Mouse (Mus musculus) myocyte (in vitro differentiated cells): ENCODE data around the gene Lyst. TPM values are rescaled to one million over a fixed set of nuclear protein-coding genes. Genes with fewer than 3 reads are reported as not detected.

Experiments used
- H3K27me3 ChIP-seq: one replicate; pipeline ENCODE4 v1.6.1; 2011; ENCODE audit not compliant: control insufficient read depth, insufficient read depth, insufficient read length
- H3K36me3 ChIP-seq: one replicate; pipeline ENCODE4 v1.6.1; 2011; ENCODE audit not compliant: control insufficient read depth, insufficient read depth
- H3K4me2 ChIP-seq: one replicate; pipeline ENCODE4 v1.6.1; 2011; ENCODE audit warnings: low read depth, control low read depth
- H3K4me3 ChIP-seq: one replicate; pipeline ENCODE4 v1.5.1; 2011; ENCODE audit warnings: mild to moderate bottlenecking, control low read depth, moderate library complexity
- H3K79me2 ChIP-seq: one replicate; pipeline ENCODE4 v1.6.1; 2011; ENCODE audit not compliant: control insufficient read depth, insufficient read depth
- H3ac ChIP-seq: one replicate; pipeline ENCODE4 v1.6.1; 2011; ENCODE audit not compliant: control insufficient read depth, insufficient read length
- CEBPB ChIP-seq: IDR thresholded peaks from 2 replicates; pipeline ENCODE4 v1.6.1; 2011; ENCODE audit warnings: mild to moderate bottlenecking, moderate library complexity; ENCODE audit not compliant: poor library complexity, insufficient read depth, severe bottlenecking
- E2F4 ChIP-seq: IDR thresholded peaks from one replicate; pipeline ENCODE4 v1.6.1; 2011; ENCODE audit warnings: mild to moderate bottlenecking, control low read depth, moderate library complexity; ENCODE audit not compliant: insufficient read depth
- MAX ChIP-seq: IDR thresholded peaks from one replicate; pipeline ENCODE4 v1.6.1; 2011; ENCODE audit warnings: low read depth, mild to moderate bottlenecking, control low read depth
- MYOD1 ChIP-seq, 3 experiments: IDR thresholded peaks; one replicate each; pipeline ENCODE4 v1.6.1; 2011; ENCODE audit warnings: control low read depth in 2 of 3, low read depth in 2 of 3, mild to moderate bottlenecking in 2 of 3, moderate library complexity in 1 of 3; ENCODE audit not compliant: insufficient read length in 2 of 3, control insufficient read depth in 1 of 3
- MYOG ChIP-seq, 3 experiments: IDR thresholded peaks; one replicate each; pipeline ENCODE4 v1.6.1; 2011; ENCODE audit warnings: control low read depth in 2 of 3, low read depth in 2 of 3, mild to moderate bottlenecking in 2 of 3; ENCODE audit not compliant: insufficient read length in 2 of 3, control insufficient read depth in 1 of 3, insufficient read depth in 1 of 3
- POLR2A ChIP-seq: IDR thresholded peaks from one replicate; pipeline ENCODE4 v1.6.1; 2011; ENCODE audit warnings: low read depth, mild to moderate bottlenecking, control low read depth, moderate library complexity; ENCODE audit not compliant: insufficient read length
- POLR2AphosphoS2 ChIP-seq: IDR thresholded peaks from one replicate; pipeline ENCODE4 v1.6.1; 2011; ENCODE audit warnings: low read depth, control low read depth; ENCODE audit not compliant: insufficient read length
- REST ChIP-seq: IDR thresholded peaks from one replicate; pipeline ENCODE4 v1.6.1; 2011; ENCODE audit warnings: mild to moderate bottlenecking, control low read depth, moderate library complexity; ENCODE audit not compliant: insufficient read depth, insufficient read length
- SRF ChIP-seq: IDR thresholded peaks from one replicate; pipeline ENCODE4 v1.6.1; 2011; ENCODE audit warnings: low read depth; ENCODE audit not compliant: control insufficient read depth, insufficient read length
- TCF12 ChIP-seq: IDR thresholded peaks from one replicate; pipeline ENCODE4 v1.6.1; 2011; ENCODE audit warnings: mild to moderate bottlenecking, control low read depth; ENCODE audit not compliant: poor library complexity, insufficient read depth, severe bottlenecking
- TCF3 ChIP-seq: IDR thresholded peaks from one replicate; pipeline ENCODE4 v1.6.1; 2011; ENCODE audit warnings: low read depth, control low read depth; ENCODE audit not compliant: insufficient read length
- USF1 ChIP-seq: IDR thresholded peaks from one replicate; pipeline ENCODE4 v1.6.1; 2011; ENCODE audit warnings: low read depth, mild to moderate bottlenecking, control low read depth, moderate library complexity
- polyA plus RNA-seq: library from polyadenylated mRNA; unstranded; fragments of >200 nt; fragmentation: generic; extraction: Trizol; gene quantifications from one replicate; pipeline ENCODE4 v1.2.1, GENCODE M21; 2012; ENCODE audit warnings: missing spikeins

Gene Lyst
- polyA plus RNA-seq, 1 experiment, result 3.6 TPM

DNA sequence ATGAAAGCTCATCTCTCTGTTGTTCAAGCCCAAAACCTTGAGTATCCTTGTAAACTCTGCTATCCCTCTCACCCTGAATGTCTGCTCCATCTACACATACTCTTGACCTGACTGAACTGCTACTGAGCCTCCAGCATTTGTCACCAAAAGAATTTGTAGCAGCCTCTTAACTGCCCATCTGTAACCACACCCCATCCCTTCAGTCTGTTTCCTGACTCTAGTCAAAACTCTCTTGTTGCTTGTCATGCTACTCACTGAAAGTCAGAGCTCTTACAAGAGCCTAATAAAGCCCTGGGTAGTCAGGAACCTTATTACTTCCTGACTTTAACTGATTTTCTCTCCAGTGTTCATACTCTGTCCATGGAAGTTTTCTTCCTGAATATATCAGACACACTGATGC lies 133.6 kb downstream of the Lyst start:
- H3K27me3 ChIP-seq, result no peaks in the 10 kb centered on the region
- no peak overlapping the region for H3K4me3 ChIP-seq
- no peak overlapping the region for H3ac ChIP-seq
- no peaks in the 10 kb centered on the region for H3K36me3 ChIP-seq
- no peaks in the 10 kb centered on the region for H3K79me2 ChIP-seq
- TF ChIP-seq SRF, result no peak
- TF ChIP-seq USF1, result no peak
- TF ChIP-seq POLR2A, result no peak
- no peak for TF ChIP-seq MYOD1 (IDR thresholded peaks at IDR 0.05; ENCODE audit: control insufficient read depth in 1 of 3, insufficient read length in 2 of 3, low read depth in 2 of 3)
- no peak for TF ChIP-seq REST
- no peak for TF ChIP-seq MAX
- no peak for TF ChIP-seq TCF3
- no peak for TF ChIP-seq TCF12
- TF ChIP-seq CEBPB, result no peak
- TF ChIP-seq POLR2AphosphoS2, result no peak
- TF ChIP-seq E2F4, result no peak
- no peak for TF ChIP-seq MYOG (IDR thresholded peaks at IDR 0.05; ENCODE audit: control insufficient read depth in 1 of 3, insufficient read depth in 1 of 3, insufficient read length in 2 of 3, low read depth in 2 of 3)
- H3K4me2 ChIP-seq, result no peak overlapping the region

DNA sequence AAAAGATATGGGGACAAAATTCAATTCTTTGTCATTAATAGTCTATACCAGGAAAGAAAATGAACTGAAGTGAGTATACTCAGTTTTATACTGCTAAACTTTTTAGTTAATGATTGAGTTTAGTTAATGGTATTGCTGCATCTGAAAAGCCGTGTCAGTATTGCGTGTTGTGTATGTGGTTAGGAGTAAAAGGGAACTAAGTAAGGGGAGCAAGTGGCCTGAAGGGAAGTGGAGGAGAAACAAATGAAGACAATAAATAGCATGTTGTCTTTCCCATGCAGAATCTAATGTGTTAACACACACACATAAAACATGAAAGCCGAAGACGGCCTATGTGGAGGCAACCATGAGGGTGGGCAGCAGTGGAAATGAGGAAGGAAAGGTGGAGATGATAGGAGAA lies 149.0 kb downstream of the Lyst start:
- Histone ChIP-seq H3K4me2 (no peak overlapping the region), H3K79me2 (no peaks in the 10 kb centered on the region), H3ac (no peak overlapping the region), H3K27me3 (no peaks in the 10 kb centered on the region), H3K36me3 (peaks cover 20% of the 10 kb centered on the region), H3K4me3 (no peak overlapping the region)
- no peak for TF ChIP-seq REST
- TF ChIP-seq MYOD1 (IDR thresholded peaks at IDR 0.05; ENCODE audit: control insufficient read depth in 1 of 3, insufficient read length in 2 of 3, low read depth in 2 of 3), result no peak
- TF ChIP-seq POLR2AphosphoS2, result no peak
- TF ChIP-seq CEBPB, result no peak
- no peak for TF ChIP-seq MYOG (IDR thresholded peaks at IDR 0.05; ENCODE audit: control insufficient read depth in 1 of 3, insufficient read depth in 1 of 3, insufficient read length in 2 of 3, low read depth in 2 of 3)
- TF ChIP-seq MAX, result no peak
- no peak for TF ChIP-seq USF1
- TF ChIP-seq SRF, result no peak
- no peak for TF ChIP-seq TCF12
- no peak for TF ChIP-seq E2F4

- Histone ChIP-seq H3K4me2 (no peak overlapping the region), H3ac (no peak overlapping the region), H3K27me3 (no peaks in the 10 kb centered on the region), H3K79me2 (no peaks in the 10 kb centered on the region), H3K4me3 (no peak overlapping the region), H3K36me3 (peaks cover 30% of the 10 kb centered on the region)
- TF ChIP-seq CEBPB, result no peak
- TF ChIP-seq TCF12, result no peak
- no peak for TF ChIP-seq POLR2AphosphoS2
- no peak for TF ChIP-seq E2F4
- TF ChIP-seq TCF3, result no peak
- no peak for TF ChIP-seq REST
- no peak for TF ChIP-seq POLR2A
Measured at GRCm38 (mm10) chr13:13745911-13746310, 155.7 kb downstream of the Lyst start.

- no peaks in the 10 kb centered on the region for H3K79me2 ChIP-seq
- no peak overlapping the region for H3K4me2 ChIP-seq
- H3K4me3 ChIP-seq, result no peak overlapping the region
- no peak overlapping the region for H3ac ChIP-seq
- peaks cover 6% of the 10 kb centered on the region for H3K36me3 ChIP-seq
- no peak for TF ChIP-seq REST
- TF ChIP-seq CEBPB, result no peak
- no peak for TF ChIP-seq MAX
- TF ChIP-seq USF1, result no peak
- TF ChIP-seq POLR2AphosphoS2, result no peak
- no peak for TF ChIP-seq E2F4
- TF ChIP-seq MYOD1 (IDR thresholded peaks at IDR 0.05; ENCODE audit: control insufficient read depth in 1 of 3, insufficient read length in 2 of 3, low read depth in 2 of 3), result no peak
- TF ChIP-seq MYOG (IDR thresholded peaks at IDR 0.05; ENCODE audit: control insufficient read depth in 1 of 3, insufficient read depth in 1 of 3, insufficient read length in 2 of 3, low read depth in 2 of 3), result no peak
- TF ChIP-seq POLR2A, result no peak
- TF ChIP-seq SRF, result no peak
- TF ChIP-seq TCF12, result no peak
- no peak for TF ChIP-seq TCF3
- no peaks in the 10 kb centered on the region for H3K27me3 ChIP-seq
Measured at GRCm38 (mm10) chr13:13775778-13776494, 185.7 kb downstream of the Lyst start.

DNA sequence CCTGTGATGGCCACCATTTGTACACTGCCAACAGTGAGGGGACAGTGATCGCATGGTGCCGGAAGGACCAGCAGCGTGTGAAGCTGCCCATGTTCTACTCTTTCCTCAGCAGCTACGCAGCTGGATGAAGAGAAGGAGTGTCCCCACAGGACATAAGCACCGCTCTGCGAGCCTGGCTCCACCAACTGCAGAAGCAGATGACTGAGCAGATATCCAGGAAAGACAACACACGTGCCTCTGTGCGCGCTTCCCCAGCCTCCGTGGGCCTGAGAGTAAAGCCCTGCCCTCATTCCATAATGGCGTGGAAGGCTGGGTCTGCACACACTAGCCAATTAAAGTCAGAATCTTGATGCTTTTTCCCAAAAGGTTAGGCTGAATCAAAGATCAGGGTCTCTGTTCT lies 186.9 kb downstream of the Lyst start:
- Histone ChIP-seq H3ac (no peak overlapping the region), H3K79me2 (no peaks in the 10 kb centered on the region), H3K4me3 (no peak overlapping the region), H3K36me3 (peaks cover 6% of the 10 kb centered on the region), H3K27me3 (no peaks in the 10 kb centered on the region), H3K4me2 (no peak overlapping the region)
- TF ChIP-seq REST (no peak), MYOG (IDR thresholded peaks at IDR 0.05; ENCODE audit: control insufficient read depth in 1 of 3, insufficient read depth in 1 of 3, insufficient read length in 2 of 3, low read depth in 2 of 3) (no peak), USF1 (no peak)
